Comparison of ENCODE assay signal across 9 mouse cellular contexts in the genomic region with DNA sequence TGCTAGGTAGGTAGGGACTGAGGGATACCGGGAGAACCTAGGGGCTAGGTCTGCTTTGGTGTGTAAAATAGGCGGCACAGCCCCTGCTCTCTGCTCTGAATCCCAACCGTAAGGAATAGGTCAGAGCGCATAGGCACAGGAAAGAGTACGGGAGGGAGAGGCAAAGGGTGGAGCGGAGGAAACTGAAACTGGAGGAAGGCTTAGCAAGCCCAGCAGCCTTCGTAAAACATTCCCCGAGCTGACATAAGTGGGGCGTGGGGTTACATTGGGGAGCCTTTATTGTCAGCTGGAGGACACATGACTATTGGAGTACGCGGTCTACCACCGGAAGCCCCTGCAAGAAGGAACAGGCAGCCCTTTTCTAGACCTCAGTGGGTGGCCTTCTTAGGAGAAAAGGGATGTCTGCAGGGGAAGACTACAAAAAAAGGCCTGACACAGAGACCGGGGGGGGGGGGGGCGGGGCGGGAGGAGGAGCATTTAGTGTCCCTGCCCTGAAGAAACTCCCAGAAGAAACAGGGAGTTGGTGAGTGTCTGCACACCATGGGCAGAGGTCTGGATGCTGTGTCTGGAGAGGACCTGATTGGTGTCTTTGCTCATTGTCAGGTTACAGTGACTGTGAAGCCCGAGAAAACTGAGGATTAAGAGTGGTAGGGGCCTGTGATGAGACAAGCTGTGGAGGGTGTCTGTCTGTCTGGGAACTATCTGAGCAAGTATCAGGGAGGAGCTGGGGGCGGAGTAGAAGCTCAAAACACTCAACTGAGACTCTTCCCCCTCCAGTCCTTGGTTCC. TPM values are rescaled to one million over a fixed set of nuclear protein-coding genes. Genes with fewer than 3 reads are reported as not detected.
DNase-seq lines count a peak whose midpoint lies in the region; ATAC-seq lines count a peak whose summit lies in the region.
"Had no signal": no experiment of that assay in that cellular context is flagged by ENCODE, and none has a peak within 500 bp of the region (broad histone marks: within the 10 kb centered on the region; RNA-seq: fewer than 3 reads in every experiment).

No protein-coding gene starts in this region.

- H3K4me3 ChIP-seq in hindbrain, embryonic 12.5 days, result peak overlapping the region; percentile 33

- no peaks in the 10 kb centered on the region for H3K27me3 ChIP-seq in hindbrain, embryonic 12.5 days

- no peaks in the 10 kb centered on the region for H3K9me3 ChIP-seq in hindbrain, embryonic 12.5 days (replicated peaks)

- peak; percentile 68 for ATAC-seq in hindbrain, embryonic 12.5 days (ENCODE audit: low FRiP score)
- ATAC-seq in megakaryocyte, adult 5-6 weeks (ENCODE audit: poor library complexity, severe bottlenecking), result peak; percentile 79

- H3K4me1 ChIP-seq in hindbrain, embryonic 12.5 days, result peaks cover 4% of the 10 kb centered on the region

- DNase-seq in ZHBTc4 (ENCODE audit: low read depth, low spot score), result peak; percentile 89
- peak; percentile 13 for DNase-seq in cerebellum, adult 8-10 months
- DNase-seq in frontal cortex, adult 2 months (ENCODE audit: extremely low spot score in 1 of 2, low spot score in 1 of 2), result peak; percentile 5 to 27
- DNase-seq in left cerebral cortex, postnatal 14 days (ENCODE audit: low spot score in 2 of 2), result peak; percentile 6 to 25
- DNase-seq in right cerebral cortex, postnatal 10 days (ENCODE audit: low spot score in 2 of 2), result peak; percentile 32 to 37
- DNase-seq in c-Kit-positive CD71-positive TER-119-positive erythroid progenitor cells, embryonic 14.5 days (ENCODE audit: low spot score), result no peak

- peak overlapping the region; percentile 63 for H3K4me2 ChIP-seq in hindbrain, embryonic 12.5 days (replicated peaks)

- peak overlapping the region; percentile 51 for H3K9ac ChIP-seq in hindbrain, embryonic 12.5 days

- intact Hi-C loops in left cerebral cortex, postnatal 14 days (cut with DNase I), result no loop called here

- peak overlapping the region; percentile 44; the same call in 1 of the 2 replicates for H3K27ac ChIP-seq in hindbrain, embryonic 12.5 days

- 4% methylated on average over 14 of the region's 17 CpGs for WGBS in hindbrain, embryonic 12.5 days

- no peaks in the 10 kb centered on the region for H3K36me3 ChIP-seq in hindbrain, embryonic 12.5 days

RNA-seq across cellular contexts. Expression of gene Mill2, which starts 0.8 kb away (rescaled TPM):
- 2.3 and 3.4 TPM in 2 replicates for polyA plus RNA-seq in frontal cortex, adult 2 months (2012; rRNA removed)
- polyA plus RNA-seq in hindbrain, embryonic 12.5 days (2016; fragmentation: Nextera tagmentation; extraction: Ambion mirVana), result 0.27 and 0.45 TPM in 2 replicates
- total RNA-seq in left cerebral cortex, postnatal 14 days (2021), result 1 to 10 TPM; 1.3 to 2.0 TPM
- not detected in 2 replicates for total RNA-seq in megakaryocyte, adult 5-6 weeks (2015)
- 0.08 TPM in 1 of 2 replicates, not detected in the other for total RNA-seq in megakaryocyte, adult 5-6 weeks (2017)

RNA-seq across cellular contexts. Expression of gene Psg17, which starts 19.2 kb away (rescaled TPM):
- polyA plus RNA-seq in frontal cortex, adult 2 months (2012; rRNA removed), result 0.18 and 0.38 TPM in 2 replicates
- not detected in 2 replicates for polyA plus RNA-seq in hindbrain, embryonic 12.5 days (2016; fragmentation: Nextera tagmentation; extraction: Ambion mirVana)
- not detected for total RNA-seq in left cerebral cortex, postnatal 14 days (2021)
- not detected in 2 replicates for total RNA-seq in megakaryocyte, adult 5-6 weeks (2015)
- not detected in 2 replicates for total RNA-seq in megakaryocyte, adult 5-6 weeks (2017)
- total RNA-seq: layer of hippocampus, postnatal 36 days had no signal

RNA-seq across cellular contexts. Expression of gene Pglyrp1, which starts 30.6 kb away (rescaled TPM):
- 17.5 and 20.5 TPM in 2 replicates for polyA plus RNA-seq in frontal cortex, adult 2 months (2012; rRNA removed)
- polyA plus RNA-seq in hindbrain, embryonic 12.5 days (2016; fragmentation: Nextera tagmentation; extraction: Ambion mirVana), result 2.9 and 3.8 TPM in 2 replicates
- total RNA-seq in left cerebral cortex, postnatal 14 days (2021), result 10 to 100 TPM; 25.1 to 34.5 TPM
- total RNA-seq in megakaryocyte, adult 5-6 weeks (2015), result 492 and 634 TPM in 2 replicates
- total RNA-seq in megakaryocyte, adult 5-6 weeks (2017), result 78.5 and 108 TPM in 2 replicates

RNA-seq across cellular contexts. Expression of gene Psg19, which starts 42.3 kb away (rescaled TPM):
- polyA plus RNA-seq in frontal cortex, adult 2 months (2012; rRNA removed), result 0.20 and 0.59 TPM in 2 replicates
- not detected in 2 replicates for polyA plus RNA-seq in hindbrain, embryonic 12.5 days (2016; fragmentation: Nextera tagmentation; extraction: Ambion mirVana)
- not detected for total RNA-seq in left cerebral cortex, postnatal 14 days (2021)
- not detected in 2 replicates for total RNA-seq in megakaryocyte, adult 5-6 weeks (2015)
- total RNA-seq in megakaryocyte, adult 5-6 weeks (2017), result not detected in 2 replicates
- total RNA-seq: layer of hippocampus, postnatal 36 days had no signal
